Mouse (Mus musculus) heart, adult 10 weeks (tissue): Measurements from ENCODE around the gene Zfp239. TPM values are rescaled to one million over a fixed set of nuclear protein-coding genes. Genes with fewer than 3 reads are reported as not detected.

Experiments used
- polyA plus RNA-seq: library from polyadenylated mRNA; stranded (reverse); fragments of 350-450 nt; fragmentation: Illumina TruSeq; extraction: RNeasy Lipid Tissue Mini Kit (QIAGEN cat#74804); gene quantifications from one replicate; pipeline ENCODE4 v1.2.3, GENCODE M21; 2014; ENCODE audit warnings: low read depth, low replicate concordance

The Zfp239 gene
- polyA plus RNA-seq = 0.39 TPM

GRCm38 (mm10) chr6:117861848-117862247 is at the start of gene Zfp239:
Gene Zfp239, plus strand, starts transcription at chr6:117862100.

GRCm38 (mm10) chr6:117840686-117841510 is 21.0 kb upstream of the Zfp239 start, which contains the start of gene Zfp637:
Gene Zfp637, plus strand, starts transcription at chr6:117841180.

GRCm38 (mm10) chr6:117900126-117901080 is 38.5 kb downstream of the Zfp239 start, which contains the start of gene Hnrnpf:
Gene Hnrnpf, plus strand, starts transcription at chr6:117900324.

Other genes with a start within 250 kb of the Zfp239 start
- gene Zfp637, start 20.9 kb upstream of the Zfp239 start, polyA plus RNA-seq = 40.1 TPM
- 171 TPM for gene Hnrnpf, start 38.2 kb downstream of the Zfp239 start, polyA plus RNA-seq
- not detected for gene Fxyd4, start 75.6 kb downstream of the Zfp239 start, polyA plus RNA-seq
- gene Rasgef1a, start 149.3 kb downstream of the Zfp239 start, polyA plus RNA-seq = 0.42 TPM